Mouse (Mus musculus): ENCODE measurements around the gene Rbak. TPM values are rescaled to one million over a fixed set of nuclear protein-coding genes. Genes with fewer than 3 reads are reported as not detected.
A peak's percentile ranks its signal among the peaks of the same experiment; 100 is the strongest.

Gene Rbak
- polyA plus RNA-seq, 1 experiment from 2014 or later = 13.4 TPM

DNA sequence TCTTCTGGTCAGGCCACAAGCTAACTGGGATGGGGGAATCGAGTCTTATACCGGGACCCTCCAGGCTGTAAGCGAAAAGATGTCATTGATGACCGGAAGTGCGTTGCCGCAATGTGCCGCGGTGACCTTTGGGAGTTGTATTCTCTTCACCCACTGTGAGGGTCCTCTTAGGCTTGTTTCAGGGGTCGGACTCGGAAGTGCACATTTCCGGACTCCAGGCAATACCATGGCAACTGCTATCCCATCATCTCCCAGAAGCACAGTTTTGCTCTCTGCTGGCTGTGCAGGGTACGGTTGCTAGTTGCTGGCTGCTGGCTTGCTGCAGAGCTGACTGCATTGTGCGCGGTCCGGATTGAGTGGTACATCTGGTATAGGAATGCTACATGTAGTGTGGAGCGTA lies 51.5 kb downstream of the Rbak start:
- H3K4me1 ChIP-seq = peaks cover 9% of the 10 kb centered on the region
- WGBS = 92% methylated on average over 16 of the region's 16 CpGs
- H3K9me3 ChIP-seq (replicated peaks) = peaks cover 7% of the 10 kb centered on the region
- DNase-seq (ENCODE audit: low spot score) = no peak
- H3K4me3 ChIP-seq = peak overlapping the region; percentile 20; the same call in 1 of the 2 replicates
- H3K36me3 ChIP-seq = no peaks in the 10 kb centered on the region
- no peak overlapping the region for H3K27ac ChIP-seq (replicated peaks)
- no peaks in the 10 kb centered on the region for H3K27me3 ChIP-seq (ENCODE audit: low read depth, poor library complexity, severe bottlenecking)

DNA sequence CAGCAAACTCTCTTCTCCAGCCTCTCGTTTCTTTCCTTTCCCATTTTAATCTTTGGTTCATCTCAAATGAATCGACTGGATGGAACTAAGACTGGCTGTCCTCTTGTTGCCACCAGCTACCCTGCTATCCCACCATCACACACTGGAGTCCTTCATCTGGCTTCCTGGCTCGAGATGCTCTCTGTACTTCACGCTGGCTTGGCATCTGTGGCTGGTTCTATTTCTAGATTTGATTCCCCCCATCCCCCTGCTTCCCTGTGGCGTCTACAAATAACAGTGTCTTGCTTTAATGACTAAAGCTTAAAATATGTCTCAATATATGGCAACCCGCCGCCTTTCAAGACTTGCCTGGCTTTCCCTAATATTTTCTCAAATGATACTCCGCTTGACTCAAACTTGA lies 52.7 kb downstream of the Rbak start:
- Histone ChIP-seq H3K27me3 (ENCODE audit: low read depth, poor library complexity, severe bottlenecking) (no peaks in the 10 kb centered on the region), H3K4me1 (peaks cover 9% of the 10 kb centered on the region), H3K9me3 (replicated peaks) (peaks cover 7% of the 10 kb centered on the region), H3K36me3 (no peaks in the 10 kb centered on the region), H3K4me3 (no peak overlapping the region), H3K27ac (replicated peaks) (no peak overlapping the region)
- DNase-seq (ENCODE audit: low spot score) = no peak
- WGBS = 87% methylated on average over 8 of the region's 8 CpGs

DNA sequence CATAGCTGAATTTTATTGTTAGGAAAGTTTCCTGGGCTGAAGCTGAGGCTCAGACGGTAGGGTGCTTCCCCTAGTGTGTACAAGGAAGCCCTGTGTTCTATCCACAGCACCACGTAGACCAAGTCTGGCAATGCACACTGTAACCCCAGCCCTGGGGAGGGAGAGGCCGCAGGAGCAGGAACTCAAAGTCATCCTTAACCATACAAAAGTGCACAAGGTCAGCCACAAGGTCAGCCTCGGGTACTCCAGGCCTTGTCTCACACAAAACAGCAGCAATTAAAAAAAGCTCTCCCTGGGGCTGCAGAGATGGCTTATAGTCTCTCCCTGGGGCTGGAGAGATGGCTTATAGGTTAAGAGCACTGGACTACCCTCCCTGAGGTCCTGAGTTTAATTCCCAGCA lies 53.7 kb downstream of the Rbak start:
- no peaks in the 10 kb centered on the region for H3K36me3 ChIP-seq
- H3K27me3 ChIP-seq (ENCODE audit: low read depth, poor library complexity, severe bottlenecking) = no peaks in the 10 kb centered on the region
- H3K27ac ChIP-seq (replicated peaks) = no peak overlapping the region
- H3K4me3 ChIP-seq = no peak overlapping the region
- DNase-seq (ENCODE audit: low spot score) = no peak
- WGBS = 83% methylated on average over 4 of the region's 4 CpGs
- H3K9me3 ChIP-seq (replicated peaks) = peaks cover 7% of the 10 kb centered on the region
- peaks cover 9% of the 10 kb centered on the region for H3K4me1 ChIP-seq

DNA sequence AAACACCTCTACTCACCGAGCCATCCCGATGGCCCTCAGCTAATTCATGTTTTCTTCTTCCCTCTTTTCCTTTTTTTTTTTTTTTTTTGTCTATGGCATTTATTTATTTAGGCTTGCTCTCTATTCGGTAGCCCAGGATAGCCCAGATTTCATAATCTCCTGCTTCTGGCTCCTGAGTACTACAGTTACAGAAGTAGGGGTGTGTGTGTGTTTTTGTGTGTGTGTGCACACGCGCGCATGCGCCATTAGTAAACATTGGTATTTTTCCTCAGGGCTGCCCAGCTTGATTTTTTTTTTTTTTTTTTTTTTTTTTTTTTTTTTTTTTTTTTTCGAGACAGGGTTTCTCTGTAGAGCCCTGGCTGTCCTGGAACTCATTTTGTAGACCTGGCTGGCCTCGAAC lies 54.5 kb downstream of the Rbak start:
- H3K9me3 ChIP-seq (replicated peaks) = peaks cover 7% of the 10 kb centered on the region
- DNase-seq (ENCODE audit: low spot score) = no peak
- 86% methylated on average over 9 of the region's 9 CpGs for WGBS
- no peaks in the 10 kb centered on the region for H3K27me3 ChIP-seq (ENCODE audit: low read depth, poor library complexity, severe bottlenecking)
- peaks cover 9% of the 10 kb centered on the region for H3K4me1 ChIP-seq
- H3K4me3 ChIP-seq = no peak overlapping the region
- H3K36me3 ChIP-seq = no peaks in the 10 kb centered on the region
- H3K27ac ChIP-seq (replicated peaks) = no peak overlapping the region

DNA sequence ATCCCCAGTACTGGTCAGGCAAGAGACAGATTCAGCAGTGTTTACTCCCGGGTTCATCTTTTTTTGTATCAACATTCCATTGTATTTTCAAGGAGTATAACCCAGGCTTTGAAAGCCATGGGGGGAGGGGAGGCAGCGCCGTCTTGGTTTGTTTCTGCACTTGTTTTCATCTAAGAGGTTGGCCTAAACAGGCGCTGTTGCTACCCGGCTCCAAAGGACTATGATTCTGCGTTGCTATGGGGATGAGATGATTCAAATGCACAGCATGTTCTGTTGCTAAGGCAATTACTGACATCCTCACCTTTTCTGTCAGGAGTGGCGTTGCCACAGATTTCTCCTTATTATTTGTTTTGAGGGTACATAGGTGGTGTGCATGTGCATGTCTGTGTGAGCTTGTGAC lies 55.0 kb downstream of the Rbak start:
- no peaks in the 10 kb centered on the region for H3K36me3 ChIP-seq
- H3K4me1 ChIP-seq = peaks cover 9% of the 10 kb centered on the region
- H3K27ac ChIP-seq (replicated peaks) = no peak overlapping the region; the same call in 1 of the 2 replicates
- peaks cover 7% of the 10 kb centered on the region for H3K9me3 ChIP-seq (replicated peaks)
- H3K27me3 ChIP-seq (ENCODE audit: low read depth, poor library complexity, severe bottlenecking) = no peaks in the 10 kb centered on the region
- H3K4me3 ChIP-seq = no peak overlapping the region
- 55% methylated on average over 7 of the region's 7 CpGs for WGBS
- no peak for DNase-seq (ENCODE audit: low spot score)

DNA sequence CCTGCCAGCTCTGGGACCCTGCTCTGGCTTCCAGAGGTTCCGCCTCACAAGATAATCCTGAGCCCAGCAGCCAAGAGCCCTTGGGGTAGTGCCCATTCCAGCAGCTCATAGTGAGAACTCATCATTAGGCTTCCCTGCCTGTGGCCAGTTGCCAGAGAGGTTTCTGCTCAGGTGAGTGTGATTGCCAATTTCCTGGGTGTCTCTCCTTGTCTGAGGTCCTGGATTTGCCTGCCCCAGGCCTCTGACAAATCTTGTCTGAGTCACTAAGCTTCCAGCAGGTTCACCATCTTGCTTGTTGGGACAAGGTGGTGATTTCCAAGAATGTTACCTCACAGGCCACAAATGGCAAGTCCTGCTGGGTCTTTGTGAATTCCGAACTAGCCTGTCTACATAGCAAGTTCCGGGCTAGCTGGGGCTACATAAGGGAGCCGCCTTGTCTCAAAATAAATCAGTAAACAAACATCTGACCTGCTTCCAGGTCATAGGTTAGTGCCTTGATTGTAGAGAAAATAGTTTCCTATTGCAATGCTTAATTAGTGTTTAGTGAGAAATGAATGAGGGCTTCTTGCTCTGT lies 55.7 kb downstream of the Rbak start:
- Histone ChIP-seq H3K36me3 (no peaks in the 10 kb centered on the region), H3K4me1 (peaks cover 9% of the 10 kb centered on the region), H3K27me3 (ENCODE audit: low read depth, poor library complexity, severe bottlenecking) (no peaks in the 10 kb centered on the region), H3K4me3 (no peak overlapping the region), H3K27ac (replicated peaks) (no peak overlapping the region), H3K9me3 (replicated peaks) (peaks cover 7% of the 10 kb centered on the region)
- DNase-seq (ENCODE audit: low spot score) = no peak
- WGBS = 70% methylated on average over 4 of the region's 4 CpGs

DNA sequence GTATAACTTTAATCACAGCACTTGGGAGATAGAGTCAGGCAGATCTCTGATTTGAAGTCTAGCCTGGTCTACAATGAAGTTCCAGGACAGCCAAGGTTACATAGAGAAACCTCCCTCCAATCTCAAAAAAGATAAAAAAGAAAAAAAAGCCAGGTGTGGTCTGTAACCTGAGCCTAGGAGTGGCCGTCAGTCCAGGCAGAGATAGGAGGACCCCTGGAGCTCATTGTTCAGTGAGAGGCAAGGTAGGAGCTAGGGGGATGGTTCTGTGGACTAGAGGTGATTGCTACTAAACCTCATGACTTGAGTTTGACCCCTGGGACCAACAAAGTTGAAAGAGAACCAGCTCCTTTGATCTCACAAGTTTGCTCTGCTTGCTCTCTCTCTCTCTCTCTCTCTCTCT lies 57.9 kb downstream of the Rbak start:
- Histone ChIP-seq H3K4me3 (no peak overlapping the region), H3K9me3 (replicated peaks) (no peaks in the 10 kb centered on the region), H3K4me1 (peaks cover 9% of the 10 kb centered on the region), H3K27ac (replicated peaks) (no peak overlapping the region), H3K27me3 (ENCODE audit: low read depth, poor library complexity, severe bottlenecking) (no peaks in the 10 kb centered on the region), H3K36me3 (no peaks in the 10 kb centered on the region)
- WGBS = 46% methylated on average over 1 of the region's 1 CpGs
- DNase-seq (ENCODE audit: low spot score) = no peak

Small RNA genes lying within 50 kb of the gene (microRNA-seq; reads per million reads assigned to microRNA genes)
- gene Gm44405 = not detected

Other genes with a start within 250 kb of the Rbak start
- 675 and 709 TPM in 2 replicates for gene Fscn1, start 220.4 kb downstream of the Rbak start, polyA plus RNA-seq (2016; fragmentation: Nextera tagmentation; extraction: Ambion mirVana)
- gene Rnf216, start 67.8 kb downstream of the Rbak start, polyA plus RNA-seq (2016; fragmentation: Nextera tagmentation; extraction: Ambion mirVana) = 39.8 and 46.5 TPM in 2 replicates
- 0.04 TPM in 1 of 2 replicates, not detected in the other for gene Olfr718-ps1, start 33.2 kb downstream of the Rbak start, polyA plus RNA-seq (2016; fragmentation: Nextera tagmentation; extraction: Ambion mirVana)
- not detected in 2 replicates for gene Spdye4b, start 242 bp upstream of the Rbak start, polyA plus RNA-seq (2016; fragmentation: Nextera tagmentation; extraction: Ambion mirVana)
- not detected in 2 replicates for gene Spdye4a, start 46.1 kb upstream of the Rbak start, polyA plus RNA-seq (2016; fragmentation: Nextera tagmentation; extraction: Ambion mirVana)
- 20.8 and 21.3 TPM in 2 replicates for gene Zfp12, start 54.4 kb upstream of the Rbak start, polyA plus RNA-seq (2016; fragmentation: Nextera tagmentation; extraction: Ambion mirVana)
- gene Zfp316, start 89.2 kb upstream of the Rbak start, polyA plus RNA-seq (2016; fragmentation: Nextera tagmentation; extraction: Ambion mirVana) = 4.2 and 5.2 TPM in 2 replicates
- not detected in 2 replicates for gene Zfp853, start 112.8 kb upstream of the Rbak start, polyA plus RNA-seq (2016; fragmentation: Nextera tagmentation; extraction: Ambion mirVana)
- 59.2 and 61.7 TPM in 2 replicates for gene E130309D02Rik, start 134.6 kb upstream of the Rbak start, polyA plus RNA-seq (2016; fragmentation: Nextera tagmentation; extraction: Ambion mirVana)
- gene Zdhhc4, start 148.5 kb upstream of the Rbak start, polyA plus RNA-seq (2016; fragmentation: Nextera tagmentation; extraction: Ambion mirVana) = 64.8 and 72.9 TPM in 2 replicates
- gene Grid2ip, start 176.6 kb upstream of the Rbak start, polyA plus RNA-seq (2016; fragmentation: Nextera tagmentation; extraction: Ambion mirVana) = 0.05 and 0.14 TPM in 2 replicates
- 191 and 203 TPM in 2 replicates for gene Kdelr2, start 223.1 kb upstream of the Rbak start, polyA plus RNA-seq (2016; fragmentation: Nextera tagmentation; extraction: Ambion mirVana)